Mouse (Mus musculus) stomach, postnatal 0 days (tissue): ENCODE results near the gene Smad6.

Experiments used
- CTCF ChIP-seq: IDR thresholded peaks from 2 replicates; pipeline ENCODE4 v1.5.1; 2016; ENCODE audit warnings: antibody characterized with exemption, low read depth, mild to moderate bottlenecking, moderate library complexity
- EP300 ChIP-seq: optimal IDR thresholded peaks from 2 replicates; pipeline ENCODE3; 2016; ENCODE audit warnings: antibody characterized with exemption

DNA sequence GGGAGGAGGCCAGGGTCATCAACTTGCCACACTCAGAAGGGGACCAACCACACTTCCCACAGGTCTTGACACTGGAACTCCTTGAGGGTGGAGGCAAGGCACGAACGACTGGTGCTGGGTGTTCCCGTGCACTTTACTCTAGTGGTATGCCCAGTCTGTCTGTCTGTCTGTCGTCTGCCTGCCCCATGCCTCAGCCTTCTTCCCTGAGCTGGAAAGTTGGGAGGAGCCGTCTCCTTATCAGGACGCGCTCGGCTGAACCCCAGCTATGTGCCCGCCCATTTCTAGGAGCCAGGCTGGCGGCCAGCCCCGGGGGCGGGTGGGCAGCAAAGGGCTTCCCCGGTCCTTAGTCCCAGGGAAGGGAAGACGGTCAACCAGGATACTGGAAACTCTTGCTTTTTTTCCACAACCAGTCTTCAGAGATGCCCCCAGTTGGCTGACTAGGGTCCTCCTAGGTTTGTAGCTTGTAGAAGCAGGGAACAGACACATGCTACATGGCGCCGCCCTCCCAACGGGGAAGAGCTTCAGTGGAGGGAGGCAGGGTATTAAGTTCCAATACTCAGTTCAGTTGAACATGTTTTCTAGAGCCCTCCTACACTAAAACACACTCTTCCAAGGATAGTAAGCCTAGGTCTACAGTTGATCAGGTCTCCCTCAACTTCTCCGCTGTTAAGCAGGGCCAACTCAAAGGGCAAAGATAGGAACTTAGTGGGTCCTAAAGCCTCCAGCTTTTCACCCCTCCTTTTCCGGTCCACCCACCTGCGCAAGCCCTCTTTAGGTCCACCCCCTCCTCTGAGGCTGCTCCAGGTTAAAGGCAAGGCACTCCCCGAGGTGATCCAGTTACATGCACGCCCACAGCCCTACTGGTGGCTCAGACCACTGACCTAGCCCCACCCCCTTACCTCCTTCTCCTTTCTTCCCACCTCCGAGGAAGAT, 3.7 kb downstream of the Smad6 start:
- TF ChIP-seq EP300 (no peak), CTCF (no peak)
